Mouse (Mus musculus) cerebellum, postnatal 10 days (tissue): Measurements from ENCODE around the gene Med15.
A peak's percentile ranks its signal among the peaks of the same experiment; 100 is the strongest.

Experiments used
- DNase-seq, 2 experiments: peaks; one replicate each; pipeline ENCODE4 v3.0.0; 2021; ENCODE audit warnings: mixed read lengths in 2 of 2

Med15 gene

DNA sequence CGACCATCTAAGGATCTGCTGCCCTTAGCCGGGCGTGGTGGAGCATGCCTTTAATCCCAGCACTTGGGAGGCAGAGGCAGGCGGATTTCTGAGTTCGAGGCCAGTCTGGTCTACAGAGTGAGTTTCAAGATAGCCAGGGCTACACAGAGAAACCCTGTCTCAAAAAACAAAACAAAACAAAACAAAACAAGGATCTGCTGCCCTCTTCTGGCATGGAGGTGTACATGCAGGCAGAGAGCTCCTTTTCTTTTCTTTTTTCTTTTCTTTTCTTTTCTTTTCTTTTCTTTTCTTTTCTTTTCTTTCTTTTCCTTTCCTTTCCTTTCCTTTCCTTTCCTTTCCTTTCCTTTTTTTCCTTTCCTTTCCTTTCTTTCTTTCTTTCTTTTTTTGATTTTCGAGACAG lies 118.0 kb downstream of the Med15 start:
- peak; percentile 25 to 43 for DNase-seq

DNA sequence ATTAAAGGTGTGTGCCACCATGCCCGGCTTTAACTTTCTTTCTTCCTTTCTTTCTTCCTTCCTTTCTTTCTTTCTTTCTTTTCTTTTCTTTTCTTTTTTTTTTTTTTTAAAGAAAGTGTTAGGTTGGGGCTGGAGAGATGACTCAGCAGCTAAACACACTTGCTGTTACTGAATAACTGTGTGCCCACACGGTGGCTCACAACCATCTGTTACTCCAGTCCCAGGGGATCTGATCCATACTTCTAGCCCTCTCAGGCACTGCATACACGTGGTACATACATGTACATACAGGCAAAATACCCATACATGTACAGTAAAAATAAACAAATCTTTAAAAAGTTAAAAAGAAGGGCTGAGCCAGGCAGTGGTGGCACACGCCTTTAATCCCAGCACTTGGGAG lies 121.3 kb downstream of the Med15 start:
- no peak for DNase-seq

GRCm38 (mm10) chr16:17605684-17606083 lies 127.0 kb downstream of the Med15 start:
- no peak for DNase-seq

- DNase-seq: no peak
These were observed 127.8 kb downstream of the Med15 start for GRCm38 (mm10) chr16:17604941-17605340.
